Mouse (Mus musculus) myocyte (in vitro differentiated cells): ENCODE results near the gene Tex261. TPM values are rescaled to one million over a fixed set of nuclear protein-coding genes. Genes with fewer than 3 reads are reported as not detected.

Source experiments
- H3K27me3 ChIP-seq: one replicate; pipeline ENCODE4 v1.6.1; 2011; ENCODE audit not compliant: control insufficient read depth, insufficient read depth, insufficient read length
- H3K36me3 ChIP-seq: one replicate; pipeline ENCODE4 v1.6.1; 2011; ENCODE audit not compliant: control insufficient read depth, insufficient read depth
- H3K4me2 ChIP-seq: one replicate; pipeline ENCODE4 v1.6.1; 2011; ENCODE audit warnings: low read depth, control low read depth
- H3K4me3 ChIP-seq: one replicate; pipeline ENCODE4 v1.5.1; 2011; ENCODE audit warnings: mild to moderate bottlenecking, control low read depth, moderate library complexity
- H3K79me2 ChIP-seq: one replicate; pipeline ENCODE4 v1.6.1; 2011; ENCODE audit not compliant: control insufficient read depth, insufficient read depth
- H3ac ChIP-seq: one replicate; pipeline ENCODE4 v1.6.1; 2011; ENCODE audit not compliant: control insufficient read depth, insufficient read length
- CEBPB ChIP-seq: IDR thresholded peaks from 2 replicates; pipeline ENCODE4 v1.6.1; 2011; ENCODE audit warnings: mild to moderate bottlenecking, moderate library complexity; ENCODE audit not compliant: poor library complexity, insufficient read depth, severe bottlenecking
- E2F4 ChIP-seq: IDR thresholded peaks from one replicate; pipeline ENCODE4 v1.6.1; 2011; ENCODE audit warnings: mild to moderate bottlenecking, control low read depth, moderate library complexity; ENCODE audit not compliant: insufficient read depth
- MAX ChIP-seq: IDR thresholded peaks from one replicate; pipeline ENCODE4 v1.6.1; 2011; ENCODE audit warnings: low read depth, mild to moderate bottlenecking, control low read depth
- MYOD1 ChIP-seq, 3 experiments: IDR thresholded peaks; one replicate each; pipeline ENCODE4 v1.6.1; 2011; ENCODE audit warnings: control low read depth in 2 of 3, low read depth in 2 of 3, mild to moderate bottlenecking in 2 of 3, moderate library complexity in 1 of 3; ENCODE audit not compliant: insufficient read length in 2 of 3, control insufficient read depth in 1 of 3
- MYOG ChIP-seq, 3 experiments: IDR thresholded peaks; one replicate each; pipeline ENCODE4 v1.6.1; 2011; ENCODE audit warnings: control low read depth in 2 of 3, low read depth in 2 of 3, mild to moderate bottlenecking in 2 of 3; ENCODE audit not compliant: insufficient read length in 2 of 3, control insufficient read depth in 1 of 3, insufficient read depth in 1 of 3
- POLR2A ChIP-seq: IDR thresholded peaks from one replicate; pipeline ENCODE4 v1.6.1; 2011; ENCODE audit warnings: low read depth, mild to moderate bottlenecking, control low read depth, moderate library complexity; ENCODE audit not compliant: insufficient read length
- POLR2AphosphoS2 ChIP-seq: IDR thresholded peaks from one replicate; pipeline ENCODE4 v1.6.1; 2011; ENCODE audit warnings: low read depth, control low read depth; ENCODE audit not compliant: insufficient read length
- REST ChIP-seq: IDR thresholded peaks from one replicate; pipeline ENCODE4 v1.6.1; 2011; ENCODE audit warnings: mild to moderate bottlenecking, control low read depth, moderate library complexity; ENCODE audit not compliant: insufficient read depth, insufficient read length
- SRF ChIP-seq: IDR thresholded peaks from one replicate; pipeline ENCODE4 v1.6.1; 2011; ENCODE audit warnings: low read depth; ENCODE audit not compliant: control insufficient read depth, insufficient read length
- TCF12 ChIP-seq: IDR thresholded peaks from one replicate; pipeline ENCODE4 v1.6.1; 2011; ENCODE audit warnings: mild to moderate bottlenecking, control low read depth; ENCODE audit not compliant: poor library complexity, insufficient read depth, severe bottlenecking
- TCF3 ChIP-seq: IDR thresholded peaks from one replicate; pipeline ENCODE4 v1.6.1; 2011; ENCODE audit warnings: low read depth, control low read depth; ENCODE audit not compliant: insufficient read length
- USF1 ChIP-seq: IDR thresholded peaks from one replicate; pipeline ENCODE4 v1.6.1; 2011; ENCODE audit warnings: low read depth, mild to moderate bottlenecking, control low read depth, moderate library complexity
- polyA plus RNA-seq: library from polyadenylated mRNA; unstranded; fragments of >200 nt; fragmentation: generic; extraction: Trizol; gene quantifications from one replicate; pipeline ENCODE4 v1.2.1, GENCODE M21; 2012; ENCODE audit warnings: missing spikeins

The Tex261 gene
- polyA plus RNA-seq, 1 experiment, result 70.7 TPM

GRCm38 (mm10) chr6:83738596-83738995, 37.0 kb downstream of the Tex261 start:
- H3K4me3 ChIP-seq, result no peak overlapping the region
- no peak overlapping the region for H3K4me2 ChIP-seq
- no peaks in the 10 kb centered on the region for H3K79me2 ChIP-seq
- H3K36me3 ChIP-seq, result no peaks in the 10 kb centered on the region
- no peak overlapping the region for H3ac ChIP-seq
- TF ChIP-seq USF1 (no peak), TCF3 (no peak), SRF (no peak), REST (no peak), MYOG (IDR thresholded peaks at IDR 0.05; ENCODE audit: control insufficient read depth in 1 of 3, insufficient read depth in 1 of 3, insufficient read length in 2 of 3, low read depth in 2 of 3) (no peak), TCF12 (no peak), E2F4 (no peak), POLR2A (no peak), CEBPB (no peak), MAX (no peak), MYOD1 (IDR thresholded peaks at IDR 0.05; ENCODE audit: control insufficient read depth in 1 of 3, insufficient read length in 2 of 3, low read depth in 2 of 3) (no peak), POLR2AphosphoS2 (no peak)
- peaks cover 23% of the 10 kb centered on the region for H3K27me3 ChIP-seq

GRCm38 (mm10) chr6:83737311-83737710, 38.3 kb downstream of the Tex261 start:
- H3K36me3 ChIP-seq, result no peaks in the 10 kb centered on the region
- TF ChIP-seq CEBPB (no peak), E2F4 (no peak), POLR2AphosphoS2 (no peak), SRF (no peak), MYOG (IDR thresholded peaks at IDR 0.05; ENCODE audit: control insufficient read depth in 1 of 3, insufficient read depth in 1 of 3, insufficient read length in 2 of 3, low read depth in 2 of 3) (no peak), POLR2A (no peak), TCF3 (no peak), TCF12 (no peak), MYOD1 (IDR thresholded peaks at IDR 0.05; ENCODE audit: control insufficient read depth in 1 of 3, insufficient read length in 2 of 3, low read depth in 2 of 3) (no peak), REST (no peak)
- H3K4me2 ChIP-seq, result no peak overlapping the region
- peaks cover 16% of the 10 kb centered on the region for H3K27me3 ChIP-seq
- H3K4me3 ChIP-seq, result no peak overlapping the region
- H3ac ChIP-seq, result no peak overlapping the region
- no peaks in the 10 kb centered on the region for H3K79me2 ChIP-seq

- TF ChIP-seq POLR2A (no peak), E2F4 (no peak)
- no peaks in the 10 kb centered on the region for H3K79me2 ChIP-seq
- H3ac ChIP-seq, result no peak overlapping the region
- peaks cover 10% of the 10 kb centered on the region for H3K27me3 ChIP-seq
- no peak overlapping the region for H3K4me3 ChIP-seq
- no peak overlapping the region for H3K4me2 ChIP-seq
- H3K36me3 ChIP-seq, result no peaks in the 10 kb centered on the region
Measured at GRCm38 (mm10) chr6:83731128-83731527, 44.5 kb downstream of the Tex261 start.

- no peak overlapping the region for H3K4me2 ChIP-seq
- peaks cover 10% of the 10 kb centered on the region for H3K27me3 ChIP-seq
- no peak overlapping the region for H3K4me3 ChIP-seq
- no peak overlapping the region for H3ac ChIP-seq
- no peaks in the 10 kb centered on the region for H3K79me2 ChIP-seq
- H3K36me3 ChIP-seq, result no peaks in the 10 kb centered on the region
- TF ChIP-seq MYOG (IDR thresholded peaks at IDR 0.05; ENCODE audit: control insufficient read depth in 1 of 3, insufficient read depth in 1 of 3, insufficient read length in 2 of 3, low read depth in 2 of 3), result no peak
Measured at GRCm38 (mm10) chr6:83729350-83729970, 46.2 kb downstream of the Tex261 start.

DNA sequence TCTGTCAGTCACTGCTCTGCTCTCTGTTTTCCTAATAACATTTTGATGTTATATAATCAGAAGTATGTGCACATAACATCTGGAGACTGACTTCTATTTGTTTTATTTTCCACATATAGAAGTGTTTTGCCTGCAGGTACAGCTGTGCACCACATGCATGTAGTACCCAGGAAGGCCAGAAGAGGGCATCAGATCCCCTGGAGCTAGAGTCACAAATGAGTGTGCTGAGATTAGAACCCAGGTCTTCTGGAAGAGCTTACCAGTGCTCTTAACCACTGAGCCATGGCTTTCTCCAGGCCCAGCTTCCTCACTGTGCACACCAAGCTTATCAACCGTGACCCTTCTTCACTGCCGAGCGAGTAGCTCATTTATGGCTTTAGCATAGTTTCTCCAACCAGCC, 47.1 kb downstream of the Tex261 start:
- TF ChIP-seq SRF (no peak), POLR2AphosphoS2 (no peak), MAX (no peak), E2F4 (no peak), TCF12 (no peak), MYOD1 (IDR thresholded peaks at IDR 0.05; ENCODE audit: control insufficient read depth in 1 of 3, insufficient read length in 2 of 3, low read depth in 2 of 3) (no peak), POLR2A (no peak), CEBPB (no peak), USF1 (no peak), TCF3 (no peak), REST (no peak), MYOG (IDR thresholded peaks at IDR 0.05; ENCODE audit: control insufficient read depth in 1 of 3, insufficient read depth in 1 of 3, insufficient read length in 2 of 3, low read depth in 2 of 3) (no peak)
- H3K27me3 ChIP-seq, result peaks cover 10% of the 10 kb centered on the region
- H3ac ChIP-seq, result no peak overlapping the region
- H3K79me2 ChIP-seq, result no peaks in the 10 kb centered on the region
- H3K4me3 ChIP-seq, result no peak overlapping the region
- no peak overlapping the region for H3K4me2 ChIP-seq
- H3K36me3 ChIP-seq, result no peaks in the 10 kb centered on the region
